Mouse (Mus musculus): ENCODE results near the gene Cmah.

DNA sequence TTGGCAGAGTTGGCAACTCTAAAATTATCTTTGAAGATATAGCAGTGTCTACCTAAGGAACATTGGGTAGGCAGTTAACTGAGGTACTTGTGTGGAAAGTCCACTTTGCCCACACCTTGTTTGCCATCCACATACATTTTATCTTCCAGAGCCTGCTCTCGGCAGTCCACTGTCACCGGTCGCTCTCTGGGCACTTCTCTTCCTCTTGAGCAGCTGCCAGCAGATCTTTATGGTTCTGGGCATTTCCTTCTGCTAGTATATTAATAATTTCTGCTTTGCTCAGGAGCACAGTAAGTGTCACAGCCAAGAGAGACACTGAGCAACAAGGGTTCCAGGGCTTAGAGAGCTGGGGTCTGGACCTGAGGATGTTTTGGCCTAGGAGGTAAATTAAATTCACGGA, 68.6 kb downstream of the Cmah start:
- TF ChIP-seq CTCF (IDR thresholded peaks at IDR 0.05; ENCODE audit: control insufficient read depth, insufficient read depth, low read length) (no peak), POLR2A (IDR thresholded peaks at IDR 0.05; ENCODE audit: borderline replicate concordance, control insufficient read depth, low read depth, low read length) (no peak)
